9 mouse cellular contexts compared by ENCODE assay signal in genomic region chrX:7739336-7740081, GRCm38 (mm10). TPM values are rescaled to one million over a fixed set of nuclear protein-coding genes. Genes with fewer than 3 reads are reported as not detected.
DNase-seq lines count a peak whose midpoint lies in the region; ATAC-seq and TF ChIP-seq lines count a peak whose summit lies in the region.
"Had no signal": no experiment of that assay in that cellular context is flagged by ENCODE, and none has a peak within 500 bp of the region (broad histone marks: within the 10 kb centered on the region; RNA-seq: fewer than 3 reads in every experiment).

No protein-coding gene starts in this region.

- H3K9me3 ChIP-seq in embryonic facial prominence, embryonic 12.5 days, result no peaks in the 10 kb centered on the region
- no peaks in the 10 kb centered on the region for H3K9me3 ChIP-seq in stomach, postnatal 0 days (ENCODE audit: control insufficient read depth, low read length)

- no peak overlapping the region for H3K4me2 ChIP-seq in embryonic facial prominence, embryonic 12.5 days (replicated peaks)
- H3K4me2 ChIP-seq in stomach, postnatal 0 days (replicated peaks; ENCODE audit: low read depth), result peak overlapping the region; percentile 29; the same call in 1 of the 2 replicates

- no peak for TF ChIP-seq CTCF in stomach, postnatal 0 days (IDR thresholded peaks at IDR 0.05; ENCODE audit: low read depth)

- 58% methylated on average over 14 of the region's 14 CpGs for WGBS in embryonic facial prominence, embryonic 12.5 days
- 60% methylated on average over 13 of the region's 14 CpGs for WGBS in stomach, postnatal 0 days

- H3K27ac ChIP-seq in embryonic facial prominence, embryonic 12.5 days, result no peak overlapping the region
- H3K27ac ChIP-seq in stomach, postnatal 0 days (replicated peaks), result peak overlapping the region; percentile 86
- H3K27ac ChIP-seq: midbrain, embryonic 10.5 days had no signal

- H3K36me3 ChIP-seq in embryonic facial prominence, embryonic 12.5 days, result 0 out of 2 replicates have a peak, but pooled peaks cover 7% of the 10 kb centered on the region
- no peaks in the 10 kb centered on the region for H3K36me3 ChIP-seq in stomach, postnatal 0 days (ENCODE audit: control insufficient read depth, insufficient read depth, low read length)

- H3K4me3 ChIP-seq in embryonic facial prominence, embryonic 12.5 days, result no peak overlapping the region
- H3K4me3 ChIP-seq in stomach, postnatal 0 days (ENCODE audit: low read depth, low read length), result no peak overlapping the region
- H3K4me3 ChIP-seq: midbrain, embryonic 10.5 days had no signal

- peak; percentile 49 for DNase-seq in right cerebral cortex, postnatal 14 days
- DNase-seq in right cerebral cortex, postnatal 4 days, result no peak
- DNase-seq in kidney, postnatal 4 days, result peak; percentile 80 to 89
- peak; percentile 88 for DNase-seq in stomach, postnatal 0 days (ENCODE audit: low spot score)
- no peak for DNase-seq in layer of hippocampus, postnatal 14 days (ENCODE audit: low spot score in 2 of 2)
- DNase-seq in left cerebral cortex, adult 11 months (ENCODE audit: low spot score), result no peak
- no peak for DNase-seq in left cerebral cortex, adult 9 months (ENCODE audit: low spot score in 2 of 2)

- no peaks in the 10 kb centered on the region for H3K27me3 ChIP-seq in embryonic facial prominence, embryonic 12.5 days
- no peaks in the 10 kb centered on the region for H3K27me3 ChIP-seq in stomach, postnatal 0 days (ENCODE audit: control insufficient read depth, insufficient read depth, low read length)

- ATAC-seq in embryonic facial prominence, embryonic 12.5 days (ENCODE audit: insufficient number of reproducible peaks, insufficient read depth, low FRiP score, low TSS enrichment), result peak; percentile 41; the same call in 1 of the 2 replicates
- peak; percentile 81 for ATAC-seq in stomach, postnatal 0 days (ENCODE audit: low FRiP score, low TSS enrichment)

- H3K9ac ChIP-seq in embryonic facial prominence, embryonic 12.5 days, result no peak overlapping the region
- H3K9ac ChIP-seq in stomach, postnatal 0 days (ENCODE audit: low read length), result peak overlapping the region; percentile 38; the same call in 1 of the 2 replicates

- 0 out of 2 replicates have a peak, but pooled peaks cover 6% of the 10 kb centered on the region for H3K4me1 ChIP-seq in embryonic facial prominence, embryonic 12.5 days
- no peaks in the 10 kb centered on the region for H3K4me1 ChIP-seq in stomach, postnatal 0 days (replicated peaks; ENCODE audit: control insufficient read depth, insufficient read depth)
- H3K4me1 ChIP-seq: midbrain, embryonic 10.5 days had no signal

- TF ChIP-seq EP300 in stomach, postnatal 0 days (optimal IDR thresholded peaks at IDR 0.05), result no peak

RNA-seq across cellular contexts. Expression of gene Ccdc120, which starts 11.2 kb away (rescaled TPM):
- 18.9 and 27.5 TPM in 2 replicates for polyA plus RNA-seq in embryonic facial prominence, embryonic 12.5 days (2016; fragmentation: Nextera tagmentation; extraction: Ambion mirVana)
- polyA plus RNA-seq in stomach, postnatal 0 days (2015; fragmentation: Nextera tagmentation; extraction: Ambion mirVana), result 21.5 and 23.0 TPM in 2 replicates
- 10 to 100 TPM; 15.5 to 19.6 TPM for total RNA-seq in layer of hippocampus, postnatal 14 days (2021)

RNA-seq across cellular contexts. Expression of gene Praf2, which starts 11.3 kb away (rescaled TPM):
- polyA plus RNA-seq in embryonic facial prominence, embryonic 12.5 days (2016; fragmentation: Nextera tagmentation; extraction: Ambion mirVana), result 69.9 and 71.0 TPM in 2 replicates
- 23.8 and 26.0 TPM in 2 replicates for polyA plus RNA-seq in stomach, postnatal 0 days (2015; fragmentation: Nextera tagmentation; extraction: Ambion mirVana)
- 100 to 1,000 TPM in 1 of 2 experiments, 10 to 100 TPM in 1; 98.2 to 107 TPM for total RNA-seq in layer of hippocampus, postnatal 14 days (2021)

RNA-seq across cellular contexts. Expression of gene Gm45208, which starts 17.5 kb away (rescaled TPM):
- polyA plus RNA-seq in embryonic facial prominence, embryonic 12.5 days (2016; fragmentation: Nextera tagmentation; extraction: Ambion mirVana), result not detected in 2 replicates
- polyA plus RNA-seq in stomach, postnatal 0 days (2015; fragmentation: Nextera tagmentation; extraction: Ambion mirVana), result not detected in 2 replicates
- total RNA-seq in layer of hippocampus, postnatal 14 days (2021), result not detected

RNA-seq across cellular contexts. Expression of gene Tfe3, which starts 22.9 kb away (rescaled TPM):
- 31.8 and 32.1 TPM in 2 replicates for polyA plus RNA-seq in embryonic facial prominence, embryonic 12.5 days (2016; fragmentation: Nextera tagmentation; extraction: Ambion mirVana)
- 17.3 and 18.2 TPM in 2 replicates for polyA plus RNA-seq in stomach, postnatal 0 days (2015; fragmentation: Nextera tagmentation; extraction: Ambion mirVana)
- total RNA-seq in layer of hippocampus, postnatal 14 days (2021), result 10 to 100 TPM; 31.7 to 34.4 TPM

RNA-seq across cellular contexts. Expression of gene Wdr45, which starts 25.4 kb away (rescaled TPM):
- 32.3 and 33.0 TPM in 2 replicates for polyA plus RNA-seq in embryonic facial prominence, embryonic 12.5 days (2016; fragmentation: Nextera tagmentation; extraction: Ambion mirVana)
- polyA plus RNA-seq in stomach, postnatal 0 days (2015; fragmentation: Nextera tagmentation; extraction: Ambion mirVana), result 30.3 and 33.6 TPM in 2 replicates
- 10 to 100 TPM; 47.7 to 48.1 TPM for total RNA-seq in layer of hippocampus, postnatal 14 days (2021)

Comparison
In these comparisons a context has a peak if more than half of its experiments do, and no peak if none do; other contexts are left out.
1. DNase-seq: peak in right cerebral cortex, postnatal 14 days (single experiment), kidney, postnatal 4 days (2 of 2) and stomach, postnatal 0 days (single experiment); none in right cerebral cortex, postnatal 4 days (single experiment), layer of hippocampus, postnatal 14 days (0 of 2), left cerebral cortex, adult 11 months (single experiment) and left cerebral cortex, adult 9 months (0 of 2).